Mouse (Mus musculus) forebrain, embryonic 14.5 days (tissue): ENCODE data around the gene Mis12. TPM values are rescaled to one million over a fixed set of nuclear protein-coding genes. Genes with fewer than 3 reads are reported as not detected.

Source experiments
- ATAC-seq: fragments of 200-750 bp; cut with Nextera tagmentation; 2 replicates; pipeline ENCODE4 v1.8.0; 2017; ENCODE audit warnings: mild to moderate bottlenecking, moderate library complexity
- DNase-seq: peaks from one replicate; pipeline ENCODE4 v3.0.0-alpha.2; 2015; ENCODE audit warnings: low spot score
- H3K27ac ChIP-seq: fragments of 300-500 bp; sonication (generic); 2 replicates; pipeline ENCODE4 v1.5.1; 2014; ENCODE audit warnings: low read depth, mild to moderate bottlenecking, control low read depth, low read length, moderate library complexity
- H3K27me3 ChIP-seq: fragments of 300-500 bp; sonication (generic); replicated peaks from 2 replicates; pipeline ENCODE4 v1.6.1; 2014; ENCODE audit warnings: low read length, control low read depth, mixed read lengths; ENCODE audit not compliant: control insufficient read depth, insufficient read depth
- H3K36me3 ChIP-seq: fragments of 300-500 bp; sonication (generic); 2 replicates; pipeline ENCODE4 v1.6.1; 2014; ENCODE audit warnings: low read length, control low read depth; ENCODE audit not compliant: control insufficient read depth, insufficient read depth
- H3K4me1 ChIP-seq: fragments of 300-500 bp; sonication (generic); 2 replicates; pipeline ENCODE4 v1.6.1; 2014; ENCODE audit warnings: antibody characterized with exemption, low read length, control low read depth; ENCODE audit not compliant: control insufficient read depth, insufficient read depth
- H3K4me2 ChIP-seq: fragments of 300-500 bp; sonication (generic); 2 replicates; pipeline ENCODE4 v1.6.1; 2014; ENCODE audit warnings: mild to moderate bottlenecking, control low read depth, low read length
- H3K4me3 ChIP-seq: fragments of 300-500 bp; sonication (generic); 2 replicates; pipeline ENCODE4 v1.5.1; 2014; ENCODE audit warnings: low read depth, low read length, control low read depth
- H3K9ac ChIP-seq: fragments of 300-500 bp; sonication (generic); 2 replicates; pipeline ENCODE4 v1.6.1; 2014; ENCODE audit warnings: mild to moderate bottlenecking, low read length, control low read depth, moderate library complexity
- H3K9me3 ChIP-seq: fragments of 300-500 bp; sonication (generic); replicated peaks from 2 replicates; pipeline ENCODE4 v1.6.1; 2016; ENCODE audit warnings: low read length, control low read depth, mixed read lengths; ENCODE audit not compliant: control insufficient read depth
- WGBS: fragments of 180-500 bp; shearing (Covaris S2); extraction: QIAGEN DNeasy Blood & Tissue Kit; methylation state at CpG from one replicate; pipeline ENCODE4 v1.1.7; 2014; 5-methylcytosine and 5-hydroxymethylcytosine counted together
- polyA plus RNA-seq: library from polyadenylated mRNA; unstranded; fragments of >200 nt; fragmentation: Nextera tagmentation; extraction: Ambion mirVana; gene quantifications from 2 replicates; pipeline ENCODE4 v1.2.1, GENCODE M21; 2014

Mis12 gene
- polyA plus RNA-seq, 1 experiment from 2014 or later: 25.8 TPM

DNA sequence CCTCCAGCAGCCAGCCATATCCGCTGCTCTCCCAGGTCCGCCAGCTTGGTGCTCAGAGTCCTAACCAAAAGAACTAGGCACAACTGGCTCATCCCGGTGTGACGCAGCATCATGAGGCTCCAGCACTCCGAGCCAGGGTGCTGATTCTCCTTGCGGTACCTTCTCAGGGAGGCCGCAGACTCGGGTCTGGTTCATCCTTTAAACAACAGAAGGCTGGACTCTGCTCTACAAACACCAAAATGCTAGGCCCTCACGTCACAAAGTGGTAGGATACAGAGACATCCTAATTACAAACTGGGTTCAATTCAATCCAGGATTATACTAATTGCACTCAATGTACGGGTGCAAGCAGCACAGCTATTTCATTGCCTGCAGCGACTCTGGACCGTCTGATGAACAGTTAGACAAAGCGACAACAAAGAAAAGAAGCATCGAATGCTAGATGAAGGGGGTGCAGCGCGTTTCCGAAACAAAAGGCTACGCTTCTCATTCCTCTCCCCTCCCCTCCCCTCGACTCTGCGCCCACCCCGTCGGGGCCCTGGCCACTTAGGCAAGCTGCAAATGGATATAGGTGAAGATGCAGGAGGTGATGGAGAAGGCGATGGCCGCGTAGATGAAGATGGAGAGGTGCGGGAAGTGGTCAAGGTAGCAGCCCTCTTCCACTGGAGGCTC is 13.2 kb downstream of the Mis12 start:
- peak overlapping the region; percentile 98 for H3K27ac ChIP-seq
- H3K4me1 ChIP-seq: peaks cover 12% of the 10 kb centered on the region; the same call in 1 of the 2 replicates
- 2% methylated on average over 26 of the region's 26 CpGs for WGBS
- H3K4me2 ChIP-seq: peak overlapping the region; percentile 60
- peak overlapping the region; percentile 95 for H3K9ac ChIP-seq
- peak; percentile 41 for ATAC-seq
- H3K27me3 ChIP-seq: no peaks in the 10 kb centered on the region
- DNase-seq: peak; percentile 69
- peaks cover 11% of the 10 kb centered on the region for H3K36me3 ChIP-seq
- H3K9me3 ChIP-seq: no peaks in the 10 kb centered on the region
- peak overlapping the region; percentile 75 for H3K4me3 ChIP-seq

DNA sequence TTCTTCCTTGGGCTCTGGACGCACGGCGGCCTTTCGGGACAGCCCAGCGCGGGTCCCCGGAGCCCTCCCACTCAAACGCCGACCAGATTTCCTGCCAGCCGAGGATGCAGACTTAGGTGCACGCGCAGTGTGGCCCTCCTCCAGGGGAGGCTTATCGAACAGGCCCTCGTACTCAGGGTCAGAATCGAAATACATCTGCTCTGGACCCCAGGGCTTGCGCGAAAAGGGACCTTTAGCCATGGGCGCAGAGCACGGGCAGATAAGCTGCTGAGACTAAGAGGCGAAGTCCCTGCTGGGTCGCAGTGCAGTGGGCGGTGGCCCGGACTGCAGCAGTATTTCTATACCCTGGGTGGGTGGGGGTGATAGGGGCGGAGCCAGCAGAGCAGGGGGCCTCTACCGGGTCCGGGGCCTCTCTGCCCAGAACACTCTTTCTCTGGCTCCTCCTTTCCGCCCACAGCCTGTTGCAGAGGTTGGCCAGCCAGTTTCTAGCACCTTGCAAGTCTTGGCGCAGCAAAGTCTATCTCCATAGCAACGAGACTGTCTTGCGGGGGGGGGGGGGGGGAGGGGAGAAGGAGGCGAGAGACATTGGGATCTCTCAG is 13.9 kb downstream of the Mis12 start, which contains the start of gene 6330403K07Rik:
Gene 6330403K07Rik (minus strand): TSS at position 351 of the 599 bp plus-strand sequence.
- Histone ChIP-seq H3K9ac (peak within 1 kb of the TSS; percentile 95), H3K27me3 (no peaks in the 10 kb centered on the region), H3K9me3 (no peaks in the 10 kb centered on the region), H3K4me1 (peaks cover 12% of the 10 kb centered on the region; the same call in 1 of the 2 replicates), H3K4me2 (peak within 1 kb of the TSS; percentile 60), H3K27ac (peak within 1 kb of the TSS; percentile 98), H3K36me3 (peaks cover 5% of the 10 kb centered on the region; the same call in 1 of the 2 replicates), H3K4me3 (peak within 1 kb of the TSS; percentile 75)
- 0% methylated on average over 30 of the region's 31 CpGs for WGBS
- DNase-seq (peak; percentile 96), ATAC-seq (peak; percentile 97)

DNA sequence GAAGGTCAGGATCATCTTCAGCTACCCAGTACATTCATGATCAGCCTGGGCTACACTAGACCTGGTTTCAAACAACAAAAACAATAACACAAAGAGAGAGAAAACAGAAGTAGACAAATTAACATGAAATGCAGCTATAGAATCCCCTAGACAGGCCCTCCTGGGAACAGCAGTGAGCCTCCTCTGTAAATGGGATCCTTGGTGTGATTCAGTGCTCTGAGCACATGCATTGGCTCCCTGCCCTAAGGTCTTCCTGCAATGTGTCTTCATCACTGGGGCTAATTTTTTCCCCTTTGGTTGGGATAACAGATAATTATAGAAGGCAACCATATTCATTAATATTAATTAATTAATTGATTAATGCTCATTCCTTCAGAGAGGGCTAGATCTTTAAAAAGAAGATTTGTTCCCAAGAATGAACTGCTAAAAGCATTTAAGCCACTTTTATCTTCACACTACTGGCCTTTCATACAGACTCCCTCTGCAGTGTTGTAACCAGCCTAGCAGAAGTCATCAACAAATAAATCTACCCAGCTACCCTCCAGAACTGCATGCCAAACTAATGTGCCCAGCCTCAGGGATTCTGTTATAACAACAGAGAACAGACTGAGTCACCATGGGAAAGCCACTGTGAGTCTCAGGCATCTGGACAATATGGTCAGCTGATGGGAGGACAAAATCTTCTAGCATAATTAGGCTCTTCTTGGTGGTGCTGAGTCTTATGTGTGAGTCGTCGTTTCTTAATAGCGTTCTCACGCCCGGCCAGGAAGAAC is 20.3 kb downstream of the Mis12 start:
- no peak for ATAC-seq
- Histone ChIP-seq H3K9me3 (no peaks in the 10 kb centered on the region), H3K36me3 (no peaks in the 10 kb centered on the region), H3K4me1 (no peaks in the 10 kb centered on the region), H3K4me2 (no peak overlapping the region), H3K27me3 (no peaks in the 10 kb centered on the region), H3K27ac (no peak overlapping the region), H3K9ac (no peak overlapping the region), H3K4me3 (no peak overlapping the region)
- 94% methylated on average over 5 of the region's 5 CpGs for WGBS
- no peak for DNase-seq

DNA sequence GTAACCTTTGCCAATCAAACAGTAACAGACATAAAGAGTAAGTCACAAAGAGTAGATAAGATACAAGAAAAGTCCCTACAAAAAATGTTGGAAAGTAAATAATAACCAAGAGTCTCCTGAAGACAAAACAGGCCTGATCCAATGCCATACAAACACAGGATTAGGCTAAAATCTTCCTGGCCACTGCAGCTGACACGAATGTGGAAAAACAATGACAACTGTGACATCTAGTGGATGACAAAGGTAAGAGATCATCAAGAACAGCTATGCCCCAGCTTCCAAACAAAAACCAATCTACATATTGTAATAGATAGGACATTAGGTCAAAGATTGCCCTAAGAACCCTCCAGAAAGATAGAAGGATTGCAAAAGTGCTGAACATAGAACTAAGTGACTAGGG is 33.1 kb downstream of the Mis12 start:
- Histone ChIP-seq H3K4me1 (no peaks in the 10 kb centered on the region), H3K9ac (no peak overlapping the region), H3K4me3 (no peak overlapping the region), H3K4me2 (no peak overlapping the region), H3K9me3 (no peaks in the 10 kb centered on the region), H3K36me3 (no peaks in the 10 kb centered on the region), H3K27me3 (no peaks in the 10 kb centered on the region), H3K27ac (no peak overlapping the region)
- ATAC-seq (peak; percentile 32; the same call in 1 of the 2 replicates), DNase-seq (peak; percentile 80)
- 3% methylated on average over 1 of the region's 1 CpGs for WGBS

DNA sequence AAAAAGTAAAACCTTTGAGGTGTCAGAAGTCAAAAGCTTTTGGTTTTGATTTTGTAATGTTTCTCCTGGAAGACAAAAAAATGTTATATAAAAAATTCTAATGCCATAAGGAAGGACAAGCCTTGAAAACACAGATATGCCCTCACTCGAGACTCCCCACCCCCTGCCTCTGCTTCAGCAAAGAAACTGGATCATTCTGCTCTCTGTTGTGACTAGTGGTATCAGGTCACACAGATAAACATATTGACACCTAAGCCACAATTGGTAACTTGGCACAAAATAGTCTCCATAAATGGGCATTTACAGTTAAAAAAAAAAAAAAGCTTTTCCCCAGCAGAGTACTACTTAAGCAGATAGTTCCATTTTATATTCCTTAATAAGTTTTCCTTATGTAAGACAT is 56.9 kb downstream of the Mis12 start:
- no peak for ATAC-seq
- no peak overlapping the region for H3K27ac ChIP-seq
- H3K9me3 ChIP-seq: peaks cover 3% of the 10 kb centered on the region; the same call in 1 of the 2 replicates
- no peak for DNase-seq
- no peaks in the 10 kb centered on the region for H3K4me1 ChIP-seq
- H3K4me3 ChIP-seq: no peak overlapping the region
- no peak overlapping the region for H3K4me2 ChIP-seq
- no peak overlapping the region for H3K9ac ChIP-seq
- no peaks in the 10 kb centered on the region for H3K27me3 ChIP-seq
- no peaks in the 10 kb centered on the region for H3K36me3 ChIP-seq
- WGBS: 70% methylated on average over 1 of the region's 1 CpGs

Other genes starting within 250 kb of the Mis12 start
- not detected in 2 replicates for gene Scimp, start 207.0 kb upstream of the Mis12 start, polyA plus RNA-seq
- 50.3 and 62.7 TPM in 2 replicates for gene Rabep1, start 174.8 kb upstream of the Mis12 start, polyA plus RNA-seq
- 156 and 160 TPM in 2 replicates for gene Nup88, start 49.6 kb upstream of the Mis12 start, polyA plus RNA-seq
- gene Rpain, start 49.4 kb upstream of the Mis12 start, polyA plus RNA-seq: 81.1 and 83.8 TPM in 2 replicates
- gene C1qbp, start 36.6 kb upstream of the Mis12 start, polyA plus RNA-seq: 180 and 191 TPM in 2 replicates
- gene Dhx33, start 15.2 kb upstream of the Mis12 start, polyA plus RNA-seq: 11.9 and 15.3 TPM in 2 replicates
- gene Derl2, start 230 bp downstream of the Mis12 start, polyA plus RNA-seq: 28.8 and 34.4 TPM in 2 replicates
- 336 and 342 TPM in 2 replicates for gene 6330403K07Rik, start 13.9 kb downstream of the Mis12 start, polyA plus RNA-seq
- gene Nlrp1a, start 125.1 kb downstream of the Mis12 start, polyA plus RNA-seq: not detected in 2 replicates
- gene Nlrp1b, start 211.1 kb downstream of the Mis12 start, polyA plus RNA-seq: not detected in 2 replicates